Mouse (Mus musculus): ENCODE measurements around the gene Lnp1.

DNA sequence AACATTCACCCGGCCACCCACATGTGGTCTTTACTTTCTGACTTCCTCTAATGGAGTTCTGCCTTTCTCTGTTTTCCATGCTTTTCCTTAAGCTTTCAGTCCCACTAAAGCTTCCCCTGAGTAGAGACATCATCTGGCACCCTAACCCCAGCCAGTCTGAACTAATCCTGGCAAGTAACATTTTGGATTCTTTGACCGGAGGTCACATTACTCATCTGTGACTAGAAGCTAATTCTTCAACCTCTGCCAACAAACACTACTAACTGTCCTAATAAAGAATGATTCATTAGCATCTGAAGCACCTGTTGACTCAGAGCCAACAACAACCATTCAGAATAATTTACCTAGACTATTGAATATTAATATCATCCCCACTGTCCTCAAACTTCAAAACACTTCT, 14.5 kb upstream of the Lnp1 start:
- TF ChIP-seq RCOR1 (conservative IDR thresholded peaks at IDR 0.05; ENCODE audit: low read depth, low read length) (no peak), CTCF (conservative IDR thresholded peaks at IDR 0.05 in 1 of 2, IDR thresholded peaks at IDR 0.05 in 1 of 2; ENCODE audit: low read depth in 2 of 2, low read length in 2 of 2) (no peak), NELFE (IDR thresholded peaks at IDR 0.05; ENCODE audit: low read depth, low read length) (no peak), POLR2A (IDR thresholded peaks at IDR 0.05; ENCODE audit: low read depth, low read length) (no peak)
